Mouse (Mus musculus): Measurements from ENCODE around the gene Ice1.

- no peak for TF ChIP-seq TCF3 (IDR thresholded peaks at IDR 0.05; ENCODE audit: insufficient read length, low read depth)
- TF ChIP-seq TCF12 (IDR thresholded peaks at IDR 0.05; ENCODE audit: insufficient read depth, poor library complexity, severe bottlenecking), result no peak
- no peak for TF ChIP-seq POLR2AphosphoS2 (IDR thresholded peaks at IDR 0.05; ENCODE audit: insufficient read length, low read depth)
- TF ChIP-seq POLR2A (IDR thresholded peaks at IDR 0.05; ENCODE audit: insufficient read length, low read depth), result no peak
- no peak for TF ChIP-seq MYOD1 (IDR thresholded peaks at IDR 0.05; ENCODE audit: control insufficient read depth in 1 of 3, insufficient read length in 2 of 3, low read depth in 2 of 3)
- no peak for TF ChIP-seq MAX (IDR thresholded peaks at IDR 0.05; ENCODE audit: low read depth)
Measured at GRCm38 (mm10) chr13:70624445-70624844, 13.0 kb downstream of the Ice1 start.

All from myocyte (in vitro differentiated cells).